Mouse (Mus musculus): ENCODE results near the gene Kantr.

DNA sequence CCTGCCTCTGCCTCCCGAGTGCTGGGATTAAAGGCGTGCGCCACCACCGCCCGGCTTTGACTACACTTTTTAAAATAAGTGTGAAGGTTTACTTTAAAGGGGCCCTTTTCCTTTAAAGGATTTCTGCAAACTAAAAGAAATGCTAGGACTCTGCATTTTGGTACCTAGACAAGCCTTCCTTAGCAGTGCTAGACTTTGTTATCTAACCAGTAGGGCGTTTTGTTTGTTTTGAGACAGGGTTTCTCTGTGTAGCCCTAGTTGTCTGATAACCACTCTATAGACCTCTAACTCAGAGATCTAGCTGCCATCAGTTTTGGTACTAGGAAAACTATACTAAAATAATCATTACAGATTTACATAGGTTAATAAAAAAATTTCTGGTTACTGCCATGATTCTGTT, 47.9 kb downstream of the Kantr start:
- TF ChIP-seq POLR2AphosphoS2 (IDR thresholded peaks at IDR 0.05; ENCODE audit: insufficient read length, low read depth): no peak
- no peak for TF ChIP-seq E2F4 (IDR thresholded peaks at IDR 0.05; ENCODE audit: insufficient read depth)
- no peak for TF ChIP-seq MAX (IDR thresholded peaks at IDR 0.05; ENCODE audit: low read depth)
- TF ChIP-seq POLR2A (IDR thresholded peaks at IDR 0.05; ENCODE audit: insufficient read length, low read depth): no peak
- TF ChIP-seq TCF3 (IDR thresholded peaks at IDR 0.05; ENCODE audit: insufficient read length, low read depth): no peak
